Mouse (Mus musculus): ENCODE data around the gene Slc45a1. TPM values are rescaled to one million over a fixed set of nuclear protein-coding genes. Genes with fewer than 3 reads are reported as not detected.
A peak's percentile ranks its signal among the peaks of the same experiment; 100 is the strongest.

Gene Slc45a1
- polyA plus RNA-seq, 1 experiment from 2014 or later = 21.0 TPM

DNA sequence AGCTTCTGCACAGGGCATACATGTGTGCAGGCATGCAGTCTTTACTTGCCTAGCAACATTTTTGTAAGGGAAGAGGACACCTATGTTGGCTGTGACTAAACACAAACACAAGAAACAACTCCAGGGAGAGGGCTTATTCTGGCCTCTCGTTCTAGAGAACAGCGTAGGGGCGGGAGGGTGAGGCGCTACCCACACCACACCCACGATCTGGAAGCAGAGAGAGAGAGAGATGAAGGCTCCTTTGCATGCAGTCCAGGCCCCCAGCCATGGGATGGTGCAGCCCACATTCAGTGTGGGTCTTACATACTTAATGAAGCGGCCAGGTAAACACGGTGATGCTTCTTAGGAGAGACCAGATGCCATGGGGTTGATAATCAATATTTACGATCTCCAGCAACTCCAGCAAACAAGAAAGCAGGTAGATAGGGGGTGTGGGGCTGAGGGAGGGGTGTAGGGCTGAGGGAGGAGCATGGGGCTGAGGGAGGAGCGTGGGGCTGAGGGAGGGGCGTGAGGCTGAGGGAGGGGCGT lies 1.2 kb upstream of the Slc45a1 start:
- ATAC-seq (ENCODE audit: low FRiP score, low read depth) = no peak
- WGBS = 42% methylated on average over 11 of the region's 11 CpGs

DNA sequence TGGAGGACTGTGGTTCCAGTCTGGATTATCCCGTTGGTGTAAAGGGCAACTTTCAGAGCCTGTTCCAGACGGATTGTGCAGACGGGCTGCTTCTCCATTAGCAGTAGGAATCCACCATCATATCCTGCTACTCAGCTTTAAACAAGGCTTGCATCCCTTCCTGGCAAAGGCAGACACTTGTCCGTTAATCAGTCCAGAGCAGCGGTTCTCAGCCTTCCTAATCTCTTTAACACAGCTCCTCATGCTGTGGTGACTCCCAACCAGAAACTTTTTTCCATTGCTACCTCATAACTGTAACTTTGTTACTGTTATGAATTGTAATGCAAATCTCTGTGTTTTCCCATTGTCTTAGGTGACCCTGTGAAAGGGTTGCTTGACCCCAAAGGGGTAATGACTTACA lies 2.6 kb downstream of the Slc45a1 start:
- no peaks in the 10 kb centered on the region for H3K9me3 ChIP-seq
- H3K9ac ChIP-seq = no peak overlapping the region
- H3K4me2 ChIP-seq (replicated peaks) = no peak overlapping the region
- no peak overlapping the region for H3K27ac ChIP-seq
- 0 out of 2 replicates have a peak, but pooled peaks cover 5% of the 10 kb centered on the region for H3K27me3 ChIP-seq (replicated peaks)
- H3K4me1 ChIP-seq = no peaks in the 10 kb centered on the region; the same call in 1 of the 2 replicates
- H3K4me3 ChIP-seq = no peak overlapping the region
- H3K36me3 ChIP-seq = no peaks in the 10 kb centered on the region
- ATAC-seq (ENCODE audit: low FRiP score, low read depth) = no peak
- WGBS = 84% methylated on average over 5 of the region's 5 CpGs

More for the DNA sequence above, 1.2 kb upstream of the Slc45a1 start:
- H3K27me3 ChIP-seq (replicated peaks) = 0 out of 2 replicates have a peak, but pooled peaks cover 13% of the 10 kb centered on the region
- no peaks in the 10 kb centered on the region; the same call in 1 of the 2 replicates for H3K4me1 ChIP-seq
- H3K9ac ChIP-seq = no peak overlapping the region
- no peak overlapping the region for H3K4me2 ChIP-seq (replicated peaks)
- no peaks in the 10 kb centered on the region for H3K36me3 ChIP-seq
- H3K4me3 ChIP-seq = no peak overlapping the region
- no peak overlapping the region for H3K27ac ChIP-seq
- peaks cover 3% of the 10 kb centered on the region; the same call in 1 of the 2 replicates for H3K9me3 ChIP-seq

DNA sequence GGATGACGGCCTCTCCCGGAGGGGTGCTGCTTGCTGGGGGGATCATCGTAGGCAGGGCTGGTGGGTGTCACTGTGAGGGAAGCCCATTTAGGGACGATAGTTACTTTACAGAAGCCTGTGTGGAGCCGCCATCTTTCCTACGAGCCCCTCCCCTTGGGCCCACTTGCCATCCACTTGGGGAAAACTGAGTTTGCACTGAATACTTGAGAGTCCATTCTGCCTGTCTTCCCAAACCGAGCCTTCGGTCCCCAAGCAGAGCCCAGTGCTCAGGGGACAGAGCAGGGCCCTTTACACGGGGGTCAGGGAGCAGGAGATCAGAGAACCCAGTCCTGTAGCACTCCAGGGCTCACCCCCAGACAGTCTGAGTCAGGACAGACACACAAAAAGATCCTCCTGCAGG lies 7.7 kb downstream of the Slc45a1 start:
- H3K9me3 ChIP-seq = no peaks in the 10 kb centered on the region
- no peak for ATAC-seq (ENCODE audit: low FRiP score, low read depth)
- H3K4me2 ChIP-seq (replicated peaks) = no peak overlapping the region
- WGBS = 91% methylated on average over 9 of the region's 9 CpGs
- H3K4me3 ChIP-seq = no peak overlapping the region
- peaks cover 15% of the 10 kb centered on the region; the same call in 1 of the 2 replicates for H3K36me3 ChIP-seq
- H3K4me1 ChIP-seq = no peaks in the 10 kb centered on the region
- H3K9ac ChIP-seq = no peak overlapping the region
- H3K27ac ChIP-seq = no peak overlapping the region
- no peaks in the 10 kb centered on the region for H3K27me3 ChIP-seq (replicated peaks)

DNA sequence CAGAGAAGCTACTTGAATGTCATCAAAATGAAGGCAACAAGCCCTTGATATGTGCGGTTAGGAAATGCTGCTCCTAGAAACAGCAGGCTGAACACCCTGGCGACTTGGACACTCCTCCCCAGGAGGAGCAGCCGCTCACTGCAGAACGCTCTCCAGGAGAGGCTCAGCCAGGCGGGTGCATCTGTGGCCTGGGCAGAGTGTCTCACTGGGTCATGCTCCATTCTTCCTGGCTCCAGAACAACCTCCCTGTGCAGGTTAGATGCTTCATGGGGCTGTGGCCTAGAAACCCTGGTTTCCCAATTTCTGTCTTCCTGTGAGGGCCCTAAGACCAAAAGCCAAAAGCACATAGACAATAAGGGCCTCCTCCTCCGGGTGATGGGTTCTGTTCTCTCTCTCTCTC lies 15.3 kb downstream of the Slc45a1 start:
- H3K4me3 ChIP-seq = no peak overlapping the region

DNA sequence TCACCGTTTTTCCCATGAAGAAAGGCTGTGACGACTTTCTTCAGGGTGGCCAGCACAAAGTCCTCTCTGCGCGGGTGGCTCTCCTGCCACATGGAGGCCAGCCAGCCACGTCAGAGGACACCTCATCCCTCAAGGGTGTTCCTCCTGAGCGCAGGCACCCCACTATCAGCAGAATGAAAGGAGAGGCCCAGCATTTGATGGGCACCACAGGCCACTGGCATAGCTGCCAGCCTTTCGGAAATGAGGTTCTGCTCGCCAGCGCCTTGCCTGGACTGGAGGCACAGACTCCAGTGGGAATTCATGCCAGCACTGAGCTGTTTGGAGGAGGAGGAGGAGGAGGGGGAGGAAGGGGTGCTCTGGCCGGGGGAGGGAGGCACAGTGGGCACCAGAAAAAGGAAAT lies 16.4 kb downstream of the Slc45a1 start:
- H3K9ac ChIP-seq = no peak overlapping the region
- peaks cover 15% of the 10 kb centered on the region; the same call in 1 of the 2 replicates for H3K36me3 ChIP-seq
- H3K9me3 ChIP-seq = no peaks in the 10 kb centered on the region
- H3K27me3 ChIP-seq (replicated peaks) = no peaks in the 10 kb centered on the region
- no peak for ATAC-seq (ENCODE audit: low FRiP score, low read depth)
- WGBS = 87% methylated on average over 10 of the region's 10 CpGs
- no peak overlapping the region for H3K4me2 ChIP-seq (replicated peaks)
- no peak overlapping the region for H3K27ac ChIP-seq
- H3K4me3 ChIP-seq = no peak overlapping the region
- no peaks in the 10 kb centered on the region for H3K4me1 ChIP-seq

More for the DNA sequence above, 15.3 kb downstream of the Slc45a1 start:
- Histone ChIP-seq H3K4me2 (replicated peaks) (no peak overlapping the region), H3K9ac (no peak overlapping the region), H3K27ac (no peak overlapping the region), H3K9me3 (no peaks in the 10 kb centered on the region), H3K4me1 (no peaks in the 10 kb centered on the region), H3K27me3 (replicated peaks) (no peaks in the 10 kb centered on the region), H3K36me3 (peaks cover 15% of the 10 kb centered on the region; the same call in 1 of the 2 replicates)
- ATAC-seq (ENCODE audit: low FRiP score, low read depth) = no peak
- 85% methylated on average over 6 of the region's 6 CpGs for WGBS

DNA sequence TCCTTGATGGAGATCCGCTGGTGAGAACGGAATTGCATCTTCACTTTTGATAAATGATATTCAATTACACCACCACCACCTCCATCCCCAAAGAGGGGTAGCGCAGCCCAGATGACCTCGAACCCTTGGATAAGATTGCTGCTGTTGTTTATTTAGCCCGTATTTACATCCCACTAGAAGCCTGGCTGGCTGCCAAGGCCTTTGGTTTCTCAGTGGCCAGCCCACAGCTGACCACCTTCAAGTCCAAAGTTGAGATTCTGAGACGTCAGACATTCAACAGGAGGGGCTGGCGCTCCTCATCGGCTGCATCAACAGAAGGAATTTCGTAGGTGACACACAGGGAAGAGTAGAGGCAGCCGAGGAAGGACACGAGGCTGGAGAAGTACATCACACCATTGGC lies 22.7 kb downstream of the Slc45a1 start:
- no peak overlapping the region for H3K27ac ChIP-seq
- no peak overlapping the region for H3K4me3 ChIP-seq
- H3K4me1 ChIP-seq = peaks cover 6% of the 10 kb centered on the region; the same call in 1 of the 2 replicates
- H3K27me3 ChIP-seq (replicated peaks) = no peaks in the 10 kb centered on the region
- peaks cover 10% of the 10 kb centered on the region; the same call in 1 of the 2 replicates for H3K36me3 ChIP-seq
- WGBS = 85% methylated on average over 11 of the region's 11 CpGs
- H3K9ac ChIP-seq = no peak overlapping the region
- no peaks in the 10 kb centered on the region for H3K9me3 ChIP-seq
- no peak for ATAC-seq (ENCODE audit: low FRiP score, low read depth)
- no peak overlapping the region for H3K4me2 ChIP-seq (replicated peaks)

DNA sequence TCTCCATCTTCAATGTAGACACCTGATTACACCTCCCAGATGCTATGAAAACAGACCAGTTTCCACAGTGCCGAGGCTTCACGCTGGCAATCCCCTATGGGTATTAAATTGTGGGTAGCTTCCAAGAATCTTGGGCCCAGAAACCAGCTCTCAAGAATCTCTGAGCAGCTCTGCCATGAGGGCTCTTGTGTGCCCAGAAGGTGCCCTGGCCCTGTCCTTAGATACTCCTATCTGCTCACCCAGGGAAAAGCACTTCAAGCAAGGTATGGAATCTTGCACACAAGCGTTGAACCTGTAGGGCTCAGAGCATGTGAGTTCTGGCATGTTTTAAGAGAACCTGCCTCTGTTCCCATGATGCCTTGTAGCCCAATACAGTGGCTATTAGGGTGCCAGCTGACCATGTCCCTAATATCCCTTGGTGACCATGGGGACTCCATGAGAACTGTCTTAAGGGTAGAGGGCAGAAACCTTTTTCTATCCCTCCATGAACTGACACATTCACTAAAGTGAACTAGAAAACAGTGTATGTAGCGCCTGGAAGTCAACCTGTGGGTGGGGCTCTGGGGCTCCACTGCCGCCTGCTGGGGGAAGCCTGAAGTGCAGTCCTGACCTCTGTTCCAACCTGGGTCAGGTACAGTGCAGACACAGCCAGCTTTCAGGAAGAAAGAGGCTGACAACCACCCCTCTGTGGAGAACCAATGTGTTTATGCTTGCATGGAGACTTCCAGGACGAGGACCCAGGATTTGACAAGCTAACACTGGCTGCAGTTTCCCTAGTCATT lies 25.8 kb downstream of the Slc45a1 start:
- ATAC-seq (ENCODE audit: low FRiP score, low read depth) = no peak
- H3K27ac ChIP-seq = no peak overlapping the region

DNA sequence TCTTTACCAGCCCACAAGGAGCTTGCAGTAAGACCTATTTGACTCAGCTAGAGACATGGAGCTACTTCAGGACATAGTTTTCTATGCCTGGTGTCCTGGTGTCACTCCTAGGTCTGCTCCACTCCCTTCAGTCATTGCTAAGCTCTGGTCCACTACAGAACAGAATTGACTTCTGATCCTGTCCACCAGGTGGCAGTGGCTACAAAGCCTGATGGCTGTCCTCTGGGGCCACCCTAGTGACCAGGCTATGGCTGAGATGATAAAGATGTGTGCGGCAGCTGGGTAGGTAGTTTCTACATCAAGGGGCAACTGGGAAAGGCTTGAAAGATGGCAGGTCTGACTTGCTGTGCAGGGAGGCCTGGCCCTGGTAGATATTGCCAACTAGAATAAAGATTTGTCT lies 26.5 kb downstream of the Slc45a1 start:
- Histone ChIP-seq H3K4me2 (replicated peaks) (no peak overlapping the region), H3K27ac (no peak overlapping the region), H3K36me3 (peaks cover 14% of the 10 kb centered on the region), H3K4me3 (no peak overlapping the region), H3K9ac (no peak overlapping the region), H3K4me1 (peaks cover 6% of the 10 kb centered on the region; the same call in 1 of the 2 replicates), H3K27me3 (replicated peaks) (no peaks in the 10 kb centered on the region), H3K9me3 (no peaks in the 10 kb centered on the region)
- ATAC-seq (ENCODE audit: low FRiP score, low read depth) = peak; percentile 65
- WGBS = 52% methylated on average over 1 of the region's 1 CpGs

More for the DNA sequence above, 25.8 kb downstream of the Slc45a1 start:
- 55% methylated on average over 6 of the region's 6 CpGs for WGBS
- H3K9ac ChIP-seq = no peak overlapping the region
- H3K36me3 ChIP-seq = peaks cover 17% of the 10 kb centered on the region; the same call in 1 of the 2 replicates
- H3K4me2 ChIP-seq (replicated peaks) = no peak overlapping the region
- H3K4me1 ChIP-seq = peaks cover 6% of the 10 kb centered on the region; the same call in 1 of the 2 replicates
- no peaks in the 10 kb centered on the region for H3K9me3 ChIP-seq
- no peaks in the 10 kb centered on the region for H3K27me3 ChIP-seq (replicated peaks)
- H3K4me3 ChIP-seq = no peak overlapping the region

DNA sequence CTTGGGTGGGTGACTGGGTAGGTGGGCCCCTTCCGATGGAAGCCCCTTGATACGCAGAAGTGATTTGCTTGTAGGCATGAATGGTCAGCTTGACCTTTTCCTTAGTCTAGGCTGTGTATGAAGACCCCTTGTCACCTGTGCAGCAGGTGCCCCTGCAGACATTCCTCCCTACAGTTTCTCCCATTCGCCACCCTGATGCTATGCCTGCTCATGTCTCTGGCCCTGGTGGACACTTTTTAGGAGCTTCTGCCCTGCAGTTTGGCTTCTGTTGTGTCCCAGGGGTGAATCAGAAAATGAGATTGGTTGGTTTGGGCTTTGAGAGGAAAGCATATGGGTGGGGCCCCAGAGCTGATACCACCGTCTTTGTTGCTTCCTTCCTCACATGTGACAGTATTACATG lies 27.0 kb downstream of the Slc45a1 start:
- no peak for ATAC-seq (ENCODE audit: low FRiP score, low read depth)
- no peak overlapping the region for H3K9ac ChIP-seq
- H3K4me3 ChIP-seq = no peak overlapping the region
- H3K9me3 ChIP-seq = no peaks in the 10 kb centered on the region
- H3K36me3 ChIP-seq = peaks cover 19% of the 10 kb centered on the region
- H3K4me2 ChIP-seq (replicated peaks) = no peak overlapping the region
- WGBS = 79% methylated on average over 4 of the region's 4 CpGs
- no peak overlapping the region for H3K27ac ChIP-seq
- H3K4me1 ChIP-seq = peaks cover 6% of the 10 kb centered on the region; the same call in 1 of the 2 replicates
- no peaks in the 10 kb centered on the region for H3K27me3 ChIP-seq (replicated peaks)

DNA sequence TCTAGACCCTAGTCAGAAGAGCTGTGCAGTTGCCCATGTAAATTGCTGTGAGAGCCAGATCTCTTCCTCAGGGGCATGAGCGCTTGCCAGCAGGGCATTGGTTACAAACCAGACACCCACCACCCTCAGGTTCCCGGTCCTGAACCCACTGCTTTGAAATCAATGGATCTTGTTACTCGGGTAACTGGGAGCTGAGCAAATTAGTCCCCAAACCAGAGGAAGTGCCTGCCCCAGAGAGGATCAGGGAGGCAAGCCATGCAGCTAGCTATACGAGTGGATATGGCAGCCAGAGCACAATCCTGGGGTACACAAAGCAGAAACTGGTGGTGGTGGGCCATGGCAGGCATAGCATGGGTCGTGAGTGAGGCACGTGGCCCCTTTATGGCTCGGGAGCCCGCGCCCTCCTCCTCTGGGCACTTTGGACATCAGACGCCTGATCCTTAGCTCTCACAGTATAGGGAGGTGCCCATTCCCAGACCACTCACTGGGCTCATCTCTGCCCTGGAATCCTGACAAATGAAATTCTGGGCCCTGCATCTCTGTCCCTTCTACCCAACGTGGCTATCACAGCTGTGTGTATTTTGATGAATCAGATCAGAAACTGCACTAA lies 27.7 kb downstream of the Slc45a1 start:
- no peak overlapping the region for H3K27ac ChIP-seq
- 48% methylated on average over 11 of the region's 11 CpGs for WGBS

DNA sequence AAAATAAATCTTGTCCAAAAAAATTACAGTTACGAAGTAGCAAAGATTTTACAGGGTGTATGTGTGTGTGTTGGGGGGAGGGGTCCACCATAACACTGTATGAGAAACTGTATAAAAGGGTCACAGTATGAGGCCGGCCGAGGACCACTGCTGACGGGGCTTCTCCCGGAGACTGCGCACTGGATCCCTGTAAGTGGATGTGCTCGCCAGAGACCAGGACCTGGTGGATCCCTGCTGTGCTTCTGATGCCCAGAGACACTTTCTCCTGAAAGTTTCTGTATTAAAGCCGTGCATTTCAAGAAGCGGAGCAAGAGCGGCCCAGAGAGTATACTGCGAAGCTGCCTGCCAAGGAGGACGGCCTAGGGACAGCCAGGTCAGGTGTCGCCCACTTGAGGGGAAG lies 29.3 kb downstream of the Slc45a1 start:
- Histone ChIP-seq H3K36me3 (peaks cover 39% of the 10 kb centered on the region), H3K9ac (no peak overlapping the region), H3K27ac (no peak overlapping the region), H3K4me2 (replicated peaks) (no peak overlapping the region), H3K4me3 (no peak overlapping the region), H3K27me3 (replicated peaks) (no peaks in the 10 kb centered on the region), H3K4me1 (peaks cover 6% of the 10 kb centered on the region; the same call in 1 of the 2 replicates), H3K9me3 (no peaks in the 10 kb centered on the region)
- no peak for ATAC-seq (ENCODE audit: low FRiP score, low read depth)
- 92% methylated on average over 13 of the region's 13 CpGs for WGBS

More for the DNA sequence above, 27.7 kb downstream of the Slc45a1 start:
- H3K36me3 ChIP-seq = peaks cover 22% of the 10 kb centered on the region
- H3K4me2 ChIP-seq (replicated peaks) = no peak overlapping the region
- ATAC-seq (ENCODE audit: low FRiP score, low read depth) = no peak
- no peak overlapping the region for H3K4me3 ChIP-seq
- no peaks in the 10 kb centered on the region for H3K27me3 ChIP-seq (replicated peaks)
- H3K9ac ChIP-seq = no peak overlapping the region
- H3K9me3 ChIP-seq = no peaks in the 10 kb centered on the region
- H3K4me1 ChIP-seq = peaks cover 6% of the 10 kb centered on the region; the same call in 1 of the 2 replicates

DNA sequence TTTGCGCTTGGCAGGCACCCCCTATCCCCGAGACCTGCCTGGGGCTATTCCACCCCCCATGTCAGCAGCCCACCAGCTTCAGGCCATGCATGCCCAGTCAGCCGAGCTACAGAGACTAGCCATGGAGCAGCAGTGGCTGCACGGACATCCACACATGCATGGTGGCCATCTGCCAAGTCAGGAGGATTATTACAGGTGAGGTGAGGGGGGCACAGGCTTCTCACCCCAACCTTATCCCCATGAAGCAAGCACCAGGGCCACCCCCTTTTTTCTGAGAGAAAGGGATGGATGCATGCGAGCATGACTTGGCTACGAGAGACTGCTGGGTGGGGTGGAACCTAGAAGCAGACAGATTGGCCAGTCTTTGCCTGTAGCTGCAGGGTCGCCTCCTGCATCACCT lies 33.0 kb downstream of the Slc45a1 start:
- H3K9ac ChIP-seq = no peak overlapping the region
- no peak overlapping the region for H3K4me3 ChIP-seq
- no peaks in the 10 kb centered on the region for H3K27me3 ChIP-seq (replicated peaks)
- H3K4me1 ChIP-seq = peaks cover 4% of the 10 kb centered on the region; the same call in 1 of the 2 replicates
- H3K4me2 ChIP-seq (replicated peaks) = no peak overlapping the region
- no peak overlapping the region for H3K27ac ChIP-seq
- H3K36me3 ChIP-seq = peaks cover 75% of the 10 kb centered on the region
- no peaks in the 10 kb centered on the region for H3K9me3 ChIP-seq
- ATAC-seq (ENCODE audit: low FRiP score, low read depth) = no peak
- 88% methylated on average over 7 of the region's 7 CpGs for WGBS

All from neural tube, embryonic 12.5 days (tissue).